Mouse (Mus musculus): ENCODE data around the gene Gpr37l1.

GRCm38 (mm10) chr1:135131034-135131433, 36.4 kb downstream of the Gpr37l1 start:
- TF ChIP-seq CTCF (IDR thresholded peaks at IDR 0.05) (no peak), EP300 (IDR thresholded peaks at IDR 0.05; ENCODE audit: insufficient read depth, low read depth, low read length) (no peak)

All from heart, adult 2 months (tissue).